Mouse (Mus musculus) stomach, embryonic 14.5 days (tissue): ENCODE data around the gene Atg7. TPM values are rescaled to one million over a fixed set of nuclear protein-coding genes. Genes with fewer than 3 reads are reported as not detected.

Experiments used
- ATAC-seq: fragments of 200-750 bp; cut with Nextera tagmentation; 2 replicates; pipeline ENCODE4 v1.8.0; 2017; ENCODE audit warnings: low read depth, moderate TSS enrichment; ENCODE audit not compliant: insufficient number of reproducible peaks, insufficient read depth, low FRiP score
- H3K27ac ChIP-seq: fragments of 300-500 bp; sonication (generic); 2 replicates; pipeline ENCODE4 v1.5.1; 2014; ENCODE audit warnings: mild to moderate bottlenecking, low read length, moderate library complexity, mixed read lengths
- H3K27me3 ChIP-seq: fragments of 300-500 bp; sonication (generic); 2 replicates; pipeline ENCODE4 v1.6.1; 2014; ENCODE audit warnings: low read length, control low read depth, mixed read lengths; ENCODE audit not compliant: control insufficient read depth, insufficient read depth
- H3K36me3 ChIP-seq: fragments of 300-500 bp; sonication (generic); 2 replicates; pipeline ENCODE4 v1.6.1; 2014; ENCODE audit warnings: mild to moderate bottlenecking, control low read depth, low read length, moderate library complexity, mixed read lengths; ENCODE audit not compliant: control insufficient read depth, insufficient read depth
- H3K4me1 ChIP-seq: fragments of 300-500 bp; sonication (generic); 2 replicates; pipeline ENCODE4 v1.6.1; 2014; ENCODE audit warnings: low read length, control low read depth, mixed read lengths; ENCODE audit not compliant: control insufficient read depth, insufficient read depth
- H3K4me2 ChIP-seq: fragments of 300-500 bp; sonication (generic); replicated peaks from 2 replicates; pipeline ENCODE4 v1.6.1; 2014; ENCODE audit warnings: low read depth, low read length, control low read depth
- H3K4me3 ChIP-seq: fragments of 300-500 bp; sonication (generic); 2 replicates; pipeline ENCODE4 v1.5.1; 2014; ENCODE audit warnings: low read depth, low read length, control low read depth
- H3K9ac ChIP-seq: fragments of 300-500 bp; sonication (generic); replicated peaks from 2 replicates; pipeline ENCODE4 v1.6.1; 2014; ENCODE audit warnings: low read depth, mild to moderate bottlenecking, control low read depth, low read length, moderate library complexity, mixed read lengths
- H3K9me3 ChIP-seq: fragments of 300-500 bp; sonication (generic); 2 replicates; pipeline ENCODE4 v1.6.1; 2016; ENCODE audit warnings: low read depth, low read length, control low read depth; ENCODE audit not compliant: control insufficient read depth
- WGBS: fragments of 180-500 bp; shearing (Covaris S2); extraction: QIAGEN DNeasy Blood & Tissue Kit; methylation state at CpG from one replicate; pipeline ENCODE4 v1.1.7; 2014; 5-methylcytosine and 5-hydroxymethylcytosine counted together
- polyA plus RNA-seq: library from polyadenylated mRNA; unstranded; fragments of >200 nt; fragmentation: Nextera tagmentation; extraction: Ambion mirVana; gene quantifications from 2 replicates; pipeline ENCODE4 v1.2.1, GENCODE M21; 2014

The Atg7 gene
- polyA plus RNA-seq, 1 experiment from 2014 or later: 23.2 TPM

- no peaks in the 10 kb centered on the region for H3K27me3 ChIP-seq
- H3K9ac ChIP-seq: no peak overlapping the region
- H3K9me3 ChIP-seq: no peaks in the 10 kb centered on the region
- H3K4me2 ChIP-seq: no peak overlapping the region
- 91% methylated on average over 5 of the region's 5 CpGs for WGBS
- peaks cover 13% of the 10 kb centered on the region; the same call in 1 of the 2 replicates for H3K4me1 ChIP-seq
- H3K4me3 ChIP-seq: no peak overlapping the region
- H3K36me3 ChIP-seq: peaks cover 36% of the 10 kb centered on the region
- no peak for ATAC-seq
- H3K27ac ChIP-seq: no peak overlapping the region
These were observed 220.6 kb downstream of the Atg7 start for GRCm38 (mm10) chr6:114863501-114863900.

DNA sequence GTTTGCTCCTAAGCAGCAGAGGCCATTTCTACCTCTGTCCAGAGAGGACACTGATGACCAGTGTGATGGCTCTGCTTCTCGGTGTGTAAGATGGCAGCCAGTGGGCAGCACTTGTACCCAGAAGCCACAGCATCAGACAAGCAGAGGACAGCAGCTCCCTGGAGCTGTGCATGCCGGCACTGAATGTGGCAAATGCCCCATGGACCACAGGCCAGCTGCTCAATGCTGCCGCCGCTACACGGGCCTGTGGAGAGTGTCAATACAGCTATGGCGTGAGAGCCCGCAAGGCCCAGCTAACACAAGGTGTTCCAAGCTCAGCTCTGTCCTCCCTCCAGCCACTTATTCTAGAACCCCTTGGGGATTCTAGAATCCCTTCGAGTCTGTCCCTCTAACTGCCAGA is 221.5 kb downstream of the Atg7 start:
- H3K4me3 ChIP-seq: no peak overlapping the region
- H3K4me2 ChIP-seq: no peak overlapping the region
- H3K9ac ChIP-seq: no peak overlapping the region
- no peak for ATAC-seq
- H3K4me1 ChIP-seq: peaks cover 13% of the 10 kb centered on the region; the same call in 1 of the 2 replicates
- no peak overlapping the region for H3K27ac ChIP-seq
- WGBS: 87% methylated on average over 8 of the region's 8 CpGs
- H3K27me3 ChIP-seq: no peaks in the 10 kb centered on the region
- H3K36me3 ChIP-seq: peaks cover 34% of the 10 kb centered on the region
- H3K9me3 ChIP-seq: no peaks in the 10 kb centered on the region

DNA sequence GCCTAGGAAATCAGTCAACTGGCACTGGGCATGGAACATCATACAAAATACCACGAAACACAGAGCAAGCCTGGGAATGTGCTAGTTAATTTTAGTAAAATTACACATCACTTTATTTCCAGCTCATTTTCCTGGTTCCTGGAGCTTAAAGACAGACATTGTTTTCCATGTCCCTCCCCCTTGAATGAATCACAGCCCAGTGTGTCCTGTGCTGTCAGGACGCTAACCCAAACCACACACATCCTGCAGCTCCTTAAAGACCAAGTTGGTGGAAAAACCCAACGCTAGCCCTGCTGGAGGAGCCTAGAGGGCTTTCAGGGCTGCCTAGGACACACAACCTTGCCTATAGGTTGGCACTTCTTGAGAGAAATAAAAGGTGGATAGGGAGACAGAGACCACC is 223.2 kb downstream of the Atg7 start:
- H3K27ac ChIP-seq: no peak overlapping the region
- no peak overlapping the region for H3K4me3 ChIP-seq
- no peak overlapping the region for H3K4me2 ChIP-seq
- 74% methylated on average over 3 of the region's 3 CpGs for WGBS
- no peaks in the 10 kb centered on the region for H3K27me3 ChIP-seq
- no peak for ATAC-seq
- H3K9ac ChIP-seq: no peak overlapping the region
- peaks cover 22% of the 10 kb centered on the region for H3K4me1 ChIP-seq
- no peaks in the 10 kb centered on the region for H3K9me3 ChIP-seq
- peaks cover 30% of the 10 kb centered on the region for H3K36me3 ChIP-seq

- peaks cover 18% of the 10 kb centered on the region; the same call in 1 of the 2 replicates for H3K4me1 ChIP-seq
- H3K36me3 ChIP-seq: peaks cover 28% of the 10 kb centered on the region
- 91% methylated on average over 4 of the region's 4 CpGs for WGBS
- no peak overlapping the region for H3K4me3 ChIP-seq
- no peaks in the 10 kb centered on the region for H3K27me3 ChIP-seq
- ATAC-seq: no peak
- no peak overlapping the region for H3K4me2 ChIP-seq
- H3K9ac ChIP-seq: no peak overlapping the region
- H3K27ac ChIP-seq: no peak overlapping the region
- no peaks in the 10 kb centered on the region for H3K9me3 ChIP-seq
These were observed 223.7 kb downstream of the Atg7 start for GRCm38 (mm10) chr6:114866619-114867018.

DNA sequence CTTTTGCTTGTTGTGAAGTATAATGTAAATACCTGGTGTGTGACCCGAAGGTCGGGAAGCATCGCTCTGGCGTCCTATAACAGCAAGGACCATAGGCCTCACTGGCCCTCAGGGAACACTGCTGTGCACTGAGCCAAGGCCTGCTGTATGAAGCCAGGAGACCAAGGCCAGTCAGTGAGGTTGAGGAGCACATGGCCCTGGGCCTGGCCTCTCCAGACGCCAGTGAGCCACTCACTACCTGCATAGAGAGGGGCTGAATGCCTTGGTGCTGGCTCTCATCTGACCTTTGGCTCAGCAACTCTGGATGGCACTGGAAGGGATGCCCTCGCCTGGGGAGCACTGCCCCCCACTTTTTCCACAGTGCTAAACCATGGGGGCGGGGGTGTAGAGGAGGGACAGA is 225.8 kb downstream of the Atg7 start:
- H3K9me3 ChIP-seq: no peaks in the 10 kb centered on the region
- peaks cover 8% of the 10 kb centered on the region for H3K36me3 ChIP-seq
- no peaks in the 10 kb centered on the region for H3K27me3 ChIP-seq
- no peak overlapping the region for H3K27ac ChIP-seq
- H3K9ac ChIP-seq: no peak overlapping the region
- ATAC-seq: no peak
- peaks cover 29% of the 10 kb centered on the region for H3K4me1 ChIP-seq
- WGBS: 80% methylated on average over 7 of the region's 7 CpGs
- no peak overlapping the region for H3K4me3 ChIP-seq
- no peak overlapping the region for H3K4me2 ChIP-seq

DNA sequence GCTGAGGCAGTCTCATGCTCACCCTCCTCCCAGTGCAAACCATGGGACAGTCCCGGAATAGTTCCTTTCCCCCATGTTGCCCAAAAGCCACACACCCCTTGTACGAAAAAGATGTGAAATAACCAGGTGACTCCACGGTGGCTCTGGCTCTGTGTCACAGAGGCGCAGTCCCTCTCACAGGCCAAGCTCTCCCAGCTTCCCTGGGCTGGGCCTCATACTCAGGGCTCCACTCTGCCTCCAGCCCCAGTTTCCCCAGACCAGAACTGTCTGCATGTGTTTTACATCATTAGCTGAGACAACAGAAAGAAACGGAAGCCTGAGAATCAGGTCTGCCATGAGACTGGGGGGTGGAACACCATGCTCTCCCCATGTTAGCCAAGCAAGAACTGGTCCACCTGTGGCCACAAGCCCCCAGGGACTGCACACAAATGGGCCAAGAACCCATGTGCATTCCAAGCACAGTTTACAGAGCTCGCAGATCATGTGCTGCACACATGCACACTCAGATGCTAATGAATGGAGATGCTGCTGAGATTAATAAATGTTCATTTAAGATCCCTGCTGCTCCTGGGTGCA is 226.7 kb downstream of the Atg7 start:
- no peaks in the 10 kb centered on the region for H3K27me3 ChIP-seq
- WGBS: 73% methylated on average over 6 of the region's 6 CpGs
- peaks cover 39% of the 10 kb centered on the region for H3K4me1 ChIP-seq
- ATAC-seq: no peak
- no peak overlapping the region for H3K4me2 ChIP-seq
- no peak overlapping the region for H3K9ac ChIP-seq
- no peak overlapping the region for H3K4me3 ChIP-seq
- no peaks in the 10 kb centered on the region for H3K9me3 ChIP-seq
- peak overlapping the region; percentile 10; the same call in 1 of the 2 replicates for H3K27ac ChIP-seq
- H3K36me3 ChIP-seq: peaks cover 8% of the 10 kb centered on the region; the same call in 1 of the 2 replicates

DNA sequence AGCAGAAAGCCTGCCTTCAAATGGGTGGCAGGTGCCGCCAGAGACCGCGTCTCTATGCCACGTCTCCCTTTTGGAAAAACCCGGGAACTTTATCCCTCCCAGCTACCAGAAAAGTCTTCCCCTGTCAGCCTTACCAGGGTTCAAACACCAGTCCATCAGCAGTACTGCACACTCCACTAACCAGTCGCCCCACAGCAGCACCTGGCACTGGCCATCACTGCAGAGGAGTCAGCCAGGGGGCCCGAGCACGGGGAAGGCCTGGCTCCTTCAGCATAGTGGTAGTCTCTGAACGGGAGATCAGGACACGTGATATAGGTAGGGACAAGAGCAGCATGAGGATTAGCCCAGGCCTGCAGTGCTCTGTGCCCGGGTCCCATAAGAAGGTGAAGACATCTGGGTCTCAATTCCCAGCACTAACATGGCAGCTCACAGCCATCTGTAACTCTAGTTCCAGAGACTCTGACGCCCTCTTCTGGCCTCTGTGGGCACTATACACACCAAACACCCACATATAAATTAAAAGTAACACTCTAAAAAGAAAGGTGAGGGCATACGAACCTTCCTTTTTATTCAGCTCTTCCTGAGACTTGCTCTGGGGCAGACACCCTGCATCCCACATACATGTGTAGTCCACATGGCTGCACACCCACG is 228.2 kb downstream of the Atg7 start:
- H3K36me3 ChIP-seq: peaks cover 8% of the 10 kb centered on the region; the same call in 1 of the 2 replicates
- no peak overlapping the region for H3K27ac ChIP-seq
- H3K27me3 ChIP-seq: no peaks in the 10 kb centered on the region
- H3K4me2 ChIP-seq: no peak overlapping the region
- 88% methylated on average over 14 of the region's 14 CpGs for WGBS
- no peaks in the 10 kb centered on the region for H3K9me3 ChIP-seq
- H3K4me1 ChIP-seq: peaks cover 48% of the 10 kb centered on the region
- H3K9ac ChIP-seq: no peak overlapping the region
- H3K4me3 ChIP-seq: no peak overlapping the region
- no peak for ATAC-seq

- Histone ChIP-seq H3K9ac (peak overlapping the region; percentile 44; the same call in 1 of the 2 replicates), H3K27ac (peak overlapping the region; percentile 100; the same call in 1 of the 2 replicates), H3K4me3 (peak overlapping the region; percentile 37; the same call in 1 of the 2 replicates), H3K27me3 (no peaks in the 10 kb centered on the region), H3K4me2 (peak overlapping the region; percentile 60), H3K36me3 (peaks cover 8% of the 10 kb centered on the region; the same call in 1 of the 2 replicates), H3K4me1 (peaks cover 62% of the 10 kb centered on the region), H3K9me3 (no peaks in the 10 kb centered on the region)
- 63% methylated on average over 3 of the region's 3 CpGs for WGBS
- no peak for ATAC-seq
These were observed 230.9 kb downstream of the Atg7 start for GRCm38 (mm10) chr6:114873808-114874137.
